Mouse (Mus musculus) thymus, adult 2 months (tissue): ENCODE data around the gene Dclk2. TPM values are rescaled to one million over a fixed set of nuclear protein-coding genes. Genes with fewer than 3 reads are reported as not detected.

ENCODE experiments used
- DNase-seq: peaks from one replicate; pipeline ENCODE4 v3.0.0; 2021
- H3K27ac ChIP-seq: fragments of 200-500 bp; 2 replicates; pipeline ENCODE4 v1.5.1; 2012; ENCODE audit warnings: low read length, control low read depth; ENCODE audit not compliant: control insufficient read depth, insufficient read depth
- H3K27me3 ChIP-seq: fragments of 200-500 bp; 2 replicates; pipeline ENCODE4 v1.6.1; 2012; ENCODE audit warnings: mild to moderate bottlenecking, low read length, moderate library complexity, mixed read lengths; ENCODE audit not compliant: control insufficient read depth, insufficient read depth
- H3K36me3 ChIP-seq: fragments of 200-500 bp; 2 replicates; pipeline ENCODE4 v1.6.1; 2012; ENCODE audit warnings: mild to moderate bottlenecking, low read length, moderate library complexity; ENCODE audit not compliant: control insufficient read depth, insufficient read depth
- H3K4me1 ChIP-seq: fragments of 200-500 bp; replicated peaks from 2 replicates; pipeline ENCODE4 v1.6.1; 2012; ENCODE audit warnings: low read length; ENCODE audit not compliant: control insufficient read depth, insufficient read depth
- H3K4me3 ChIP-seq: fragments of 200-500 bp; 2 replicates; pipeline ENCODE4 v1.5.1; 2012; ENCODE audit warnings: mild to moderate bottlenecking, low read length, control low read depth, moderate library complexity; ENCODE audit not compliant: control insufficient read depth, insufficient read depth
- CTCF ChIP-seq: fragments of 200-500 bp; IDR thresholded peaks from 2 replicates; pipeline ENCODE4 v1.5.1; 2012; ENCODE audit warnings: mild to moderate bottlenecking, control low read depth, low read length, moderate library complexity, borderline replicate concordance; ENCODE audit not compliant: control insufficient read depth, poor library complexity, insufficient read depth; ENCODE audit errors: extremely low read depth
- POLR2A ChIP-seq: fragments of 200-500 bp; IDR thresholded peaks from 2 replicates; pipeline ENCODE4 v1.6.1; 2012; ENCODE audit warnings: mild to moderate bottlenecking, low read length, control low read depth, moderate library complexity; ENCODE audit not compliant: control insufficient read depth, poor library complexity, insufficient read depth; ENCODE audit errors: extremely low read depth
- WGBS: fragments of 180-500 bp; shearing (Covaris S2); methylation state at CpG from one replicate; pipeline ENCODE4 v1.1.7; 2018; 5-methylcytosine and 5-hydroxymethylcytosine counted together
- polyA plus RNA-seq: library from polyadenylated mRNA; depleted of rRNA; stranded (reverse); fragments of >200 nt; gene quantifications from 2 replicates; pipeline ENCODE4 v1.2.3, GENCODE M21; 2012

Dclk2 gene
- polyA plus RNA-seq, 1 experiment, result 55.5 TPM

DNA sequence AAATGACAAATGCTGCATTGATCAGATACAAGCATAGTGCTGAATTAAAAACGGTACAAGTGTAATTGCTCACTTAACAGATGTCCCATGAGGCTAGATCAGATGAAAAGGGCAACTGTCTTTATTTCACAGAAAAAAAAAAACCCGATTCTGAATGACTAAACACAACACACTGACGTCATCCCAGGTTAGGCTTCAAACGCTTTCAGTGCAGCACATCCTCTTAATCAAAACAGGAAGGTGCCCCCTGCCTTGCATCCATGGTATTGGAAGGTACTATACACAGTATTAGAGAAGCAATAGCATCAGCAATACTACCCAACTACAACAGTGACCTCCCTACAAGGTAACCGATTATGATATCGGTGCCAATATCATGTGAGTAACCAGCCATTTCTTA, 49.7 kb downstream of the Dclk2 start:
- Histone ChIP-seq H3K36me3 (no peaks in the 10 kb centered on the region), H3K4me1 (peaks cover 2% of the 10 kb centered on the region; the same call in 1 of the 2 replicates), H3K4me3 (no peak overlapping the region), H3K27ac (no peak overlapping the region), H3K27me3 (no peaks in the 10 kb centered on the region)
- no peak for TF ChIP-seq POLR2A
- no peak for TF ChIP-seq CTCF
- WGBS, result 89% methylated on average over 6 of the region's 6 CpGs
- DNase-seq, result no peak

DNA sequence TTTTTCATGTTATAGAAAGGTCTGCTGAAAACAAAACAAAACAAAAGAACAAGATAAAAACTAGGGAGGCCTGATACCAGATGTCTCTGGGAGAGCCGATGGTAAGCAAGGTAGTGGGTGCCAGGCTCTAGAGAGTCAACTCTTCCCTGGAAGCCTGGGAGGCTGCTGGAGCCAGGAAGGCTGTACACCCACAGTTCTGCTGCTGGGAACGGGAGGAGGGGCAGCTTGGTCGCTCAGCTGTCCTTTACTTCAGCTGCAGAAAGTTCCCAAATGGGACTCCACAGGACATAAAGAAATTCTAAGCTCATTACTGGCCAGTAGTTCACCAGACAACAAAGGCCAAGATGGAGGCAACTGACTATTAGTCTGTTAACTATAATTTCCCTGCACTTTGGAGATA, 50.2 kb downstream of the Dclk2 start:
- Histone ChIP-seq H3K4me3 (no peak overlapping the region), H3K4me1 (peaks cover 2% of the 10 kb centered on the region; the same call in 1 of the 2 replicates), H3K27ac (no peak overlapping the region), H3K36me3 (no peaks in the 10 kb centered on the region), H3K27me3 (no peaks in the 10 kb centered on the region)
- 97% methylated on average over 3 of the region's 3 CpGs for WGBS
- TF ChIP-seq CTCF (no peak), POLR2A (no peak)
- no peak for DNase-seq

DNA sequence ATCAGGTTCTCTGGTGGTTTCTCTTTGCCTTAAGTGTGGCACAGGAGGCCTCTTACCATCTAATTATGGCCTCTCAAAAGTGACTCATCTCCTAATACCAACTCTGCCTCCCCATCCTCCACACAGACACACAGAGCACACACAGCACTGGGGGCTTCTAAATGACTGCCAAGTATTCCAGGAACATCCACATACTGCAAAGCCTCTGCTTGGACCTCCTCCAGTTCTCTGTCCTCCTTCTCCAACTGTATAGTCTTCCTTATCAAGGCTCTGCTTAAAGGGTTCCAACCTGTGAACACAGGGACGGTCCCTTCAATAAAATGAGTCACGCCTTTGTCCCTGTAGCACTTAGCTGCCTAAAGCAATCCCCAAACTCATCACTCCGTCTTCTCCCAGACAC, 51.9 kb downstream of the Dclk2 start:
- TF ChIP-seq CTCF, result no peak
- TF ChIP-seq POLR2A, result no peak
- no peaks in the 10 kb centered on the region for H3K27me3 ChIP-seq
- WGBS, result 89% methylated on average over 3 of the region's 3 CpGs
- DNase-seq, result no peak
- H3K4me1 ChIP-seq, result peaks cover 2% of the 10 kb centered on the region; the same call in 1 of the 2 replicates
- H3K36me3 ChIP-seq, result no peaks in the 10 kb centered on the region
- H3K4me3 ChIP-seq, result no peak overlapping the region
- H3K27ac ChIP-seq, result no peak overlapping the region

DNA sequence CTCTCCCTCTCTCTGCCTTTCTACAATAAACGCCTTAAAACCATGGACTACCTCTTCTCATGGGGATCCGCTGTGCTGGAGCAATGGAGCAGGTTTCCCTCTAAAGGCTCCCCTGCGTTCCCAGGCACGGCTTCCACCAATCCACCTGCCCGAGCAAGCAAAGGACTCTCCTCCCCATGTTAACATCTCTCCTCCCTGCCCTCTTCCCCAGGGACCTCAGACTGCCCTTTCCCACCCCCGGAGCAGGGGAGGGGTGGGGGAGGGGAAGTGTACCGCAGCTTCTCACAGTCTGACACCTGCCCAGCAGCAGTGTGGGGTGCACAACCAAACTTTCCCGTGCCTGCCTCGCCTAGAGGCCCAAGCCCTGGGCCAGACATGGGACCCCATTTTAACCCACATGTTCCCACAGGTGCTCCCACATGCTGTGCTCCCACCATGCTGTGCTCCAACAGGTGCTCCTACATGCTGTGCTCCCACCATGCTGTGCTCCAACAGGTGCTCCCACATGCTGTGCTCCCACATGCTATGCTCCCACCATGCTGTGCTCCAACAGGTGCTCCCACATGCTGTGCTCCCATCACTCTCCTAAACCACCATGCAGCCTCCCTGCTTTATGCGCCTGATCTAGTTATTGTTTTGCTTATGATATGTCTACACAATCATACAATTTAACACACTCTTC, 57.2 kb downstream of the Dclk2 start:
- 80% methylated on average over 10 of the region's 10 CpGs for WGBS
- Histone ChIP-seq H3K27me3 (no peaks in the 10 kb centered on the region), H3K36me3 (no peaks in the 10 kb centered on the region), H3K27ac (no peak overlapping the region), H3K4me3 (no peak overlapping the region), H3K4me1 (peaks cover 2% of the 10 kb centered on the region; the same call in 1 of the 2 replicates)
- no peak for TF ChIP-seq CTCF
- no peak for TF ChIP-seq POLR2A
- no peak for DNase-seq

DNA sequence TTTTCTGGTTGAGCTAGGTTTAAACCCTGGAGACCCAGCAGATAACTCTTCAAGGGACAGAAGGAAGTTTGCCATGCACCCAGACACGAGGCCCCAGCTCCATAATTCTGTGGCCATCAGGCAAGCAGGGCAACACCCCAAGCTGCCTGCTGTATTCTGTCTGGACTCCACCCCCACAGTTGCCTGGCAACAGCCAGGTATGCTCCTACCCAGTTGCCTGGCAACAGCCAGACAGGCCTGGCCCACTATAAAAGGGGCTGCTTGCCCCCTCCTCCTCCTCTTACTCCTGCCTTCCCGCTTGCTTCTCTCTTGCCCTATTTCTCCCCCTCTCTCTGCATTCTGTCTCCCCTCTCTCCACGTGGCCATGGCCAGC, 57.7 kb downstream of the Dclk2 start:
- TF ChIP-seq POLR2A, result no peak
- no peak for TF ChIP-seq CTCF
- H3K4me1 ChIP-seq, result peaks cover 2% of the 10 kb centered on the region; the same call in 1 of the 2 replicates
- H3K27me3 ChIP-seq, result no peaks in the 10 kb centered on the region
- no peak for DNase-seq
- no peak overlapping the region for H3K4me3 ChIP-seq
- H3K27ac ChIP-seq, result no peak overlapping the region
- 68% methylated on average over 3 of the region's 3 CpGs for WGBS
- H3K36me3 ChIP-seq, result no peaks in the 10 kb centered on the region

DNA sequence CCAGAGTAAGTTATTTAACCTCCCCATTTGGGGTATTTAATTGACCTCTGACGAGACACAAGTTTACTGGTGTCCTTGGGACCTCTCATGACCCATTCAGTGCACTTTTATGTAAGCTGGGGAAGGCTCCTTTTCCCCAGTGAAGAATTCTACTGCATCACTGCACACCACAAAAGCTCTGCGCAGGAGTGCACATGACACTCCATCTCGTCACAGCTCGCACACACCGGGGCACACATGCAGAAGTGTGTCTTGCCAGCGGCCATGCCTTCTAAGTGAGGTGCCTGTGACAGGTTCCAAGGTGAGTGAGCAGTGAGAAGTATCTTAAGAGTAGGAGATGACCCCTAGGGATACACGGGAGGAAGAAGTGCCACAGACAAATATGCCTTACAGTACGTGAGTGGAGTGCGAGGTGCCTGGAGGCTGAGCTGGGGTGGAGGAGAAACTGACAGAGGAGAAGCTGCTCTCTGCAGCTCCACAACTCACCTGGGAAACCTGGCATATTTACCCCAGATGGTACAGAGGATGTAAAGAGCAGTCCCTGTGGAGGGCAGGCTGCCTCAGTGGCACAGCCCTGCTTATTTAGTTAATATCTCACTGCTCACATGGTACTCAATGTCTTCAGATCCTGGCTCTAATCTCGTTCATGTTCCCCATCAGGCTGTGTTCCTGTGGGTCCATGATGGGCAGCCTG, 58.3 kb downstream of the Dclk2 start:
- TF ChIP-seq POLR2A (no peak), CTCF (no peak)
- WGBS, result 94% methylated on average over 10 of the region's 10 CpGs
- no peak for DNase-seq
- no peak overlapping the region for H3K27ac ChIP-seq
- peaks cover 2% of the 10 kb centered on the region; the same call in 1 of the 2 replicates for H3K4me1 ChIP-seq
- H3K4me3 ChIP-seq, result no peak overlapping the region
- H3K36me3 ChIP-seq, result no peaks in the 10 kb centered on the region
- H3K27me3 ChIP-seq, result no peaks in the 10 kb centered on the region

DNA sequence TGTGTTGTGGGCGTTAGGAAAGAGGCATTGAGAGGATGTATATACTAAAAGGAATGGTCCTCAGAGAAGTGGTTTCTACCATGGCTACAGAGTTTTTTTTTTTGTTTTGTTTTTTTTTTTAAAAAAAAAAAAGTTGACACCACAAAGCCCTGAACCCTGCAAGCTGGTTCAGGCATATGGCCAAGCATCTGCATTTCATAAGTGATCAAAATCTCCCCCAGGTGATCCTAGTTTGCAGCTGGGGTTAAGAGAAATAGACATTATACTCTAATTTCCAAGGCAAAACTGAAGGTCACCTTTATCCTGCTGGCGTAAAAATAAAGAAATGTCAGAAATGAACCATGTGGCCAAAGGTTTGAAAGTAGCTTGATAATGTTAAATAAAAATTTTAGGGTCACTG, 60.9 kb downstream of the Dclk2 start:
- H3K27ac ChIP-seq, result no peak overlapping the region
- H3K4me1 ChIP-seq, result peaks cover 2% of the 10 kb centered on the region; the same call in 1 of the 2 replicates
- H3K4me3 ChIP-seq, result no peak overlapping the region
- WGBS, result 91% methylated on average over 2 of the region's 2 CpGs
- no peak for DNase-seq
- TF ChIP-seq POLR2A (no peak), CTCF (no peak)
- no peaks in the 10 kb centered on the region for H3K27me3 ChIP-seq
- no peaks in the 10 kb centered on the region for H3K36me3 ChIP-seq
